Mouse (Mus musculus): Measurements from ENCODE around the gene Bcas1.

DNA sequence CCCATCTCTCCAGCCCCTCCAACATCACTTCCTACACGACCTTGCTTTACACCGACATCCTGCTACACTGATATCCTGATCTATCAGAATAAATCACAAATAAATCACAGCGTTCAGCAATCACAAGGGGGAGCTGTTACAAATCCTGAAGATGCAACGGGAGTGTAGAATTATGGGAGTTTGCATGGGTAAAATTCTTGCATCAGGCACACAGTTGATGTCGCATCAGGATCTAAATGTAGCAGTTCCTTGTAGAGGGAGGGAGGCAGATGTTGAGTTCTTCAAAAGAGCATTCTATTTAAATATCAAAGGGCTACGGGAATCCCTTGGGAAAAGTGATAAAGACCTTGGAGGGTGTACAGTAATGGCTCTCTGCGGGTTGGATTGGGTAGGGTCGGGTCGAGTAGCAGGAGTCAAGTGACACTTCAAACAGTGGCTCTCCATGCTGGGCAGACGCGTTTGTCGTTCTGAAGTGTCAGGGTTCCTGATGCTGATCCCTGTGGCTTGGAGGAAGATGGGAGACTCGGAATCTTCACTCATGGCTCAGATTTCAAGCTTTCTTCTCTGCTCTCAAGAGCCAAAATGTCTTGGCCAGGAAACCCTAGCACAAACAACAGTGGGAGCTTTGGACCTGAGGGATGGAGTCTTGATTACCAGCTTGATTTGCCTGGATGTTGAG lies 16.0 kb downstream of the Bcas1 start:
- TF ChIP-seq CTCF (IDR thresholded peaks at IDR 0.05; ENCODE audit: low read depth, low read length) (no peak), POLR2A (IDR thresholded peaks at IDR 0.05; ENCODE audit: extremely low read depth, insufficient read depth, low read length) (no peak)
